Mouse (Mus musculus) heart, embryonic 14.5 days (tissue): ENCODE results near the gene Med16. TPM values are rescaled to one million over a fixed set of nuclear protein-coding genes. Genes with fewer than 3 reads are reported as not detected.

Experiments used
- ATAC-seq: fragments of 200-750 bp; cut with Nextera tagmentation; 2 replicates; pipeline ENCODE4 v1.8.0; 2017; ENCODE audit warnings: low read depth, moderate TSS enrichment; ENCODE audit not compliant: insufficient number of reproducible peaks, insufficient read depth, low FRiP score
- H3K27ac ChIP-seq, 2 experiments: fragments of 200-500 bp in 1 of 2; fragments of 300-500 bp in 1 of 2; sonication (generic) in 1 of 2; replicated peaks in 1 of 2; 2 replicates each; pipeline ENCODE4 v1.5.1; 2012 to 2014; ENCODE audit warnings: low read depth in 2 of 2, low read length in 2 of 2, control low read depth in 1 of 2, mild to moderate bottlenecking in 1 of 2, mixed read lengths in 1 of 2; ENCODE audit not compliant: control insufficient read depth in 1 of 2, insufficient read depth in 1 of 2
- H3K27me3 ChIP-seq: fragments of 300-500 bp; sonication (generic); 2 replicates; pipeline ENCODE4 v1.6.1; 2014; ENCODE audit warnings: mild to moderate bottlenecking, low read length, control low read depth; ENCODE audit not compliant: control insufficient read depth, insufficient read depth
- H3K36me3 ChIP-seq: fragments of 300-500 bp; sonication (generic); 2 replicates; pipeline ENCODE4 v1.6.1; 2014; ENCODE audit warnings: mild to moderate bottlenecking, control low read depth, low read length, mixed read lengths; ENCODE audit not compliant: control insufficient read depth, insufficient read depth
- H3K4me1 ChIP-seq, 2 experiments: fragments of 200-500 bp in 1 of 2; fragments of 300-500 bp in 1 of 2; sonication (generic) in 1 of 2; 2 replicates each; pipeline ENCODE4 v1.6.1; 2012 to 2014; ENCODE audit warnings: low read length in 2 of 2, control low read depth in 1 of 2, mixed read lengths in 1 of 2; ENCODE audit not compliant: control insufficient read depth in 2 of 2, insufficient read depth in 2 of 2
- H3K4me2 ChIP-seq: fragments of 300-500 bp; sonication (generic); 2 replicates; pipeline ENCODE4 v1.6.1; 2014; ENCODE audit warnings: mild to moderate bottlenecking, low read length
- H3K4me3 ChIP-seq, 2 experiments: fragments of 200-500 bp in 1 of 2; fragments of 300-500 bp in 1 of 2; sonication (generic) in 1 of 2; 2 replicates each; pipeline ENCODE4 v1.5.1; 2012 to 2014; ENCODE audit warnings: low read length in 2 of 2, mild to moderate bottlenecking in 2 of 2, control low read depth in 1 of 2, low read depth in 1 of 2, moderate library complexity in 1 of 2; ENCODE audit not compliant: control insufficient read depth in 1 of 2, insufficient read depth in 1 of 2
- H3K9ac ChIP-seq: fragments of 300-500 bp; sonication (generic); 2 replicates; pipeline ENCODE4 v1.6.1; 2014; ENCODE audit warnings: mild to moderate bottlenecking, low read length
- H3K9me3 ChIP-seq: fragments of 300-500 bp; sonication (generic); 2 replicates; pipeline ENCODE4 v1.6.1; 2016; ENCODE audit warnings: low read length, control low read depth; ENCODE audit not compliant: control insufficient read depth
- WGBS: fragments of 180-500 bp; shearing (Covaris S2); extraction: QIAGEN DNeasy Blood & Tissue Kit; methylation state at CpG from one replicate; pipeline ENCODE4 v1.1.7; 2014; 5-methylcytosine and 5-hydroxymethylcytosine counted together
- polyA plus RNA-seq: library from polyadenylated mRNA; unstranded; fragments of >200 nt; fragmentation: Nextera tagmentation; extraction: Ambion mirVana; gene quantifications from 2 replicates; pipeline ENCODE4 v1.2.1, GENCODE M21; 2014

The Med16 gene
- polyA plus RNA-seq, 1 experiment from 2014 or later: 34.7 TPM

DNA sequence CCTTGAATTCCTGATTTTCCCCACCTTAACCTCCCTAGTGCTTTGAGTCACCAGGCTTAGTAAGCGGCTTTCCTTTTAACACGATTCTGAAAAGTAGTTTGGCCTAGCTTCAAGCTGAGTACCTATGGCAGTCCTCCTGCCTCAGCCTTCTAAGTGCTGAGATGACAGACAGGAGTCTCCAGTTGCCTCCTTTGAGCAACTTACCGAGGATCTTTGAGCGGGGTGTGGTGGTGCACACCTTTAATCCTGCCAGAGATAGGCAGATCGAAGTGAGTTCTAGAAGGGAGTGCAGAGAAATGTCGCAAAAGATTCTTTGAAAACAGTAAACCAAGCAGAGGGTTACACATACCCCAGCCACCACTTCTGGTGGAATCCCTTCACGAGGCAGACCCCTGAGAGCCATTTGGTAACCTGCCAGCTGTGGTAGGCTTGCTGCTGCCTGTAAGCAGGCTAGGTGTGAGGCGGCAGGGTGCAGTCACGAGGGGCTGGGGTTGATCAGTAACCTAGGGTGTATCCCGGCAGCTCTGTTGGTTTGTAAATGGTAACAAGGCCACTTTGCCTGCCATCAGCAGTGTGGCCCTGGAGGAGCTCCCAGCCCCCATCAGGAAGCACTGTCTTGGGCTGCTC lies 53.1 kb downstream of the Med16 start:
- Histone ChIP-seq H3K9ac (peak overlapping the region; percentile 99), H3K27me3 (no peaks in the 10 kb centered on the region), H3K4me2 (peak overlapping the region; percentile 97), H3K36me3 (peaks cover 47% of the 10 kb centered on the region), H3K4me3 (peak overlapping the region; percentile 90 to 94), H3K27ac (peak overlapping the region; percentile 99 to 100), H3K9me3 (no peaks in the 10 kb centered on the region), H3K4me1 (peaks cover 50 to 68% of the 10 kb centered on the region in 2 experiments)
- ATAC-seq: no peak
- 2% methylated on average over 10 of the region's 10 CpGs for whole genome bisulfite sequencing

GRCm38 (mm10) chr10:79854801-79855541 lies 53.8 kb downstream of the Med16 start:
- H3K9me3 ChIP-seq: no peaks in the 10 kb centered on the region

DNA sequence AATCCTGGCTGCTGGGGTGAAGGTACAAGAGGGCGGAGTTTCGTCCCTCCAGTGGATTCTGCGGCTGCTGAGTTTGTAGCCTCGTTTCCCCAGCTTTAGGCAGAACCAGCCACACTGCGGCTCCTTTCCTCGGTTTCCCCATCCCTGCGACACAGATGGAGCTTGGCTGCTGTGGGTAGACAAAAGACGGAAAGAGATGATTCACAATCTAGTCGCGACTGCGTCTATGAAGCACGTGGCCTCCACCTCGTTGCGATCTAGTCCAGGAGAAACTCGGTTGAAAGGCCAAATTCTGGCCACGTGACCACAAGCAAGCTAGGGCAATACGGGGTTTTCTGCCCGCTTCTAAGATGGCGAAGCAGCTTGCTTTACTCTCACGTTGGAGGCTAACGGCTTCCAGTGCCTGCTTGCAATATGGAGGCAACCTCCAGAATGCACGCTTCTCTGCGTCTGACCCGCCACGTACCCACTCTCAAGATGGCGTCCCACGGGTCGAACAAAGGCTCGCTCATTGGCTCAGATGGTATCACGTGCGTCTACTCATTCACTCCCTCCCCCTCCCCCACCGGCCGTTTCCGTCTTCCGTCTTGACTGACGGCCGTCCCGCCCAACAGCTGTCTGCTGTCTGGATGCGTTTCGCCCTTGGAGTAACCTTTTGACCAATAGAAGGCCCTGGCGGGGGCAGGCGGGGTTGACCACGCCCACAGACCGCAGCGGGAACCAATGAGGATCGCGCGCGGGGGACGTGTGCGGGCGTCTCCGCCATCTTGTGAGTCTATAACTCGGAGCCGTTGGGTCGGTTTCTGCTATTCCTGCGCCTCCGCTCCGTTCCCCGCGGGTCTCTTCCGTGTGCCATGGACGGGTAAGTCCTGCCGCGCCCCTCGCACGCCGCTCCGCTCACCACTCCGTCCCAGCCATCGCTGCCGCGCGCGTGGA lies 54.6 kb downstream of the Med16 start, which contains the start of gene Ptbp1:
TSS of gene Ptbp1 (plus strand) at position 568 of the 936 bp plus-strand sequence.
- H3K9me3 ChIP-seq: no peaks in the 10 kb centered on the region
- H3K4me3 ChIP-seq: peak within 1 kb of the TSS; percentile 90 to 94
- H3K9ac ChIP-seq: peak within 1 kb of the TSS; percentile 99
- WGBS: under 1% methylated on average over 75 of the region's 75 CpGs
- H3K36me3 ChIP-seq: peaks cover 32% of the 10 kb centered on the region
- ATAC-seq: peak; percentile 88
- peak within 1 kb of the TSS; percentile 100 for H3K27ac ChIP-seq
- no peaks in the 10 kb centered on the region for H3K27me3 ChIP-seq
- peak within 1 kb of the TSS; percentile 97 for H3K4me2 ChIP-seq
- peaks cover 54 to 61% of the 10 kb centered on the region in 2 experiments for H3K4me1 ChIP-seq

More at GRCm38 (mm10) chr10:79854801-79855541, 53.8 kb downstream of the Med16 start:
- H3K4me3 ChIP-seq: peak overlapping the region; percentile 90 to 94
- H3K27ac ChIP-seq: peak overlapping the region; percentile 99 to 100
- peak overlapping the region; percentile 99 for H3K9ac ChIP-seq
- H3K36me3 ChIP-seq: peaks cover 40% of the 10 kb centered on the region
- ATAC-seq: peak; percentile 16; the same call in 1 of the 2 replicates
- H3K27me3 ChIP-seq: no peaks in the 10 kb centered on the region
- peaks cover 53 to 69% of the 10 kb centered on the region in 2 experiments for H3K4me1 ChIP-seq
- peak overlapping the region; percentile 97 for H3K4me2 ChIP-seq
- WGBS: under 1% methylated on average over 79 of the region's 83 CpGs

- Histone ChIP-seq H3K9me3 (no peaks in the 10 kb centered on the region), H3K36me3 (peaks cover 26% of the 10 kb centered on the region; the same call in 1 of the 2 replicates)
- WGBS: under 1% methylated on average over 15 of the region's 15 CpGs
These were observed 55.3 kb downstream of the Med16 start for GRCm38 (mm10) chr10:79853392-79853791.

DNA sequence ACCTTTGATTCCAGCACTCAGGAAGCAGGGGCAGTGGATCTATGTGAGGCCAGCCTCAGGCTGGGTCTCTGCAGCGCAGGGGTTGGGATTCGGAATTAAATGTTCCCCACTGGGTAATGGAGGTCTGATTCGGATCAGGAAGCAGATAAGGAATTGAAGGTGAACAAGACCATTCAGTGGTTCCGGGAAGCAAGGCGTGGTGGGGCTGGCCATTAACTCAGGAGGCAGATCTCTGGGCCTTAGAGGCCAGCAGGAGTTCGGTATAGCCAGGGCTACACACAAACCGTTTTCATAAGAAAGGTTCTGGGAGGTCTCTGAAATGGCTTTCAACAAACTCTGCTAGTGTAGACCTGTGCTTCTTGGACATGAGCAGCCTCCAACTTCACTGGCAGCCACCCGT lies 55.9 kb downstream of the Med16 start:
- no peak for ATAC-seq
- Histone ChIP-seq H3K9me3 (no peaks in the 10 kb centered on the region), H3K4me2 (peak overlapping the region; percentile 93), H3K4me1 (peaks cover 41 to 48% of the 10 kb centered on the region in 2 experiments), H3K9ac (peak overlapping the region; percentile 90), H3K4me3 (peak overlapping the region; percentile 27 to 94), H3K36me3 (peaks cover 23% of the 10 kb centered on the region; the same call in 1 of the 2 replicates), H3K27ac (peak overlapping the region; percentile 100), H3K27me3 (no peaks in the 10 kb centered on the region)
- WGBS: 28% methylated on average over 8 of the region's 8 CpGs

More at GRCm38 (mm10) chr10:79853392-79853791, 55.3 kb downstream of the Med16 start:
- Histone ChIP-seq H3K9ac (peak overlapping the region; percentile 90), H3K27me3 (no peaks in the 10 kb centered on the region), H3K4me2 (peak overlapping the region; percentile 93), H3K4me3 (peak overlapping the region; percentile 62 to 94), H3K27ac (peak overlapping the region; percentile 100), H3K4me1 (peaks cover 46 to 53% of the 10 kb centered on the region in 2 experiments)
- ATAC-seq: peak; percentile 52

- ATAC-seq: no peak
These were observed 56.5 kb downstream of the Med16 start for GRCm38 (mm10) chr10:79852107-79852789.

More at GRCm38 (mm10) chr10:79852107-79852789, 56.5 kb downstream of the Med16 start:
- Histone ChIP-seq H3K36me3 (peaks cover 17% of the 10 kb centered on the region; the same call in 1 of the 2 replicates), H3K27me3 (no peaks in the 10 kb centered on the region), H3K4me1 (peaks cover 35 to 42% of the 10 kb centered on the region in 2 experiments), H3K9ac (peak overlapping the region; percentile 90), H3K27ac (peak overlapping the region; percentile 100), H3K4me3 (peak overlapping the region in 1 of 2 experiments; percentile 94; a peak in 1 of 4 replicates), H3K4me2 (peak overlapping the region; percentile 93), H3K9me3 (no peaks in the 10 kb centered on the region)
- 42% methylated on average over 9 of the region's 9 CpGs for WGBS
